Mouse (Mus musculus): ENCODE measurements at regions not wholly inside any gene's neighbourhood (a gene's known extent, or its start where the extent isn't known, plus 50 kb on each side); places are given as distances from the start of the nearest gene placed in this dataset.
"Not testable (repeated sequence)": the region's sequence is repeated elsewhere in the genome, so short reads cannot be mapped to it uniquely, and the experiment has no call there.

GRCm38 (mm10) chr9:85920745-85921614 is 78.8 kb downstream of the Tpbg start:
- ATAC-seq (ENCODE audit: insufficient number of reproducible peaks, low FRiP score, low TSS enrichment), result no peak

GRCm38 (mm10) chr9:85925259-85925658 is 83.1 kb downstream of the Tpbg start:
- no peak for ATAC-seq (ENCODE audit: insufficient number of reproducible peaks, low FRiP score, low TSS enrichment)

- ATAC-seq (ENCODE audit: insufficient number of reproducible peaks, low FRiP score, low TSS enrichment), result no peak
Measured at GRCm38 (mm10) chr9:85932209-85932608, 90.0 kb downstream of the Tpbg start.

DNA sequence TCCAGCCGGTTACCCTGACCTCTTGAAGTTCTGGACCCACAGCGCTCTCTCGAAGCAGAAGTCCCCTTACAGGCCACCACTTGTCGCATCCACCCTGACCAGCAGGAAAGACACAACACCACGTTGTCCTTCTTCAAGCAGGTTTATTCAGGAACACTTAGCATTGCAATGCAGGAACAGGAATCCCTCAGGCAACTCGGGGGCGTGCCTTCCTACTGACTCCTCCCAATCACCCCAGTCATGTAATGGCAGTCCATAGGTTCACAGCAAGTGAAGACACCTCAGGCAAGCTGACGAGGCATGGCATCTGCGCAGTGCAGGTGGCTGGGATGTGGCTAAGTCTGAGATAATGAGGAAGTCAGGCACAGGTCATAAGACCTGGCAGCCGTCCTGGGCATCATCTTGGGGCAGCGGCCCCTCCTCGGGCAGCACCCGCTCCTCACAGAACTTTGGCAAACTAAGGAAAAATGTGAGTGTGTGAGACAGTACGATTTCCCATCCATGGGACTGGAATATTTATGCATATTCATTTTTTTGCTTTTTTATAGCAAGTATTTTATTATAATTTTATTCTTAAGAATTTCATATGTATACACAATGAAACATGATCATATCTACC is 101.0 kb downstream of the Tpbg start:
- not testable (repeated sequence) for ATAC-seq (ENCODE audit: insufficient number of reproducible peaks, low FRiP score, low TSS enrichment)

GRCm38 (mm10) chr9:85948495-85949137 is 106.4 kb downstream of the Tpbg start:
- ATAC-seq (ENCODE audit: insufficient number of reproducible peaks, low FRiP score, low TSS enrichment), result no peak

GRCm38 (mm10) chr9:85951777-85952176 is 109.6 kb downstream of the Tpbg start:
- no peak for ATAC-seq (ENCODE audit: insufficient number of reproducible peaks, low FRiP score, low TSS enrichment)

GRCm38 (mm10) chr9:85970076-85970475 is 127.9 kb downstream of the Tpbg start:
- ATAC-seq (ENCODE audit: insufficient number of reproducible peaks, low FRiP score, low TSS enrichment), result no peak

- no peak for ATAC-seq (ENCODE audit: insufficient number of reproducible peaks, low FRiP score, low TSS enrichment)
Measured at GRCm38 (mm10) chr9:85981428-85981827, 139.2 kb downstream of the Tpbg start.

DNA sequence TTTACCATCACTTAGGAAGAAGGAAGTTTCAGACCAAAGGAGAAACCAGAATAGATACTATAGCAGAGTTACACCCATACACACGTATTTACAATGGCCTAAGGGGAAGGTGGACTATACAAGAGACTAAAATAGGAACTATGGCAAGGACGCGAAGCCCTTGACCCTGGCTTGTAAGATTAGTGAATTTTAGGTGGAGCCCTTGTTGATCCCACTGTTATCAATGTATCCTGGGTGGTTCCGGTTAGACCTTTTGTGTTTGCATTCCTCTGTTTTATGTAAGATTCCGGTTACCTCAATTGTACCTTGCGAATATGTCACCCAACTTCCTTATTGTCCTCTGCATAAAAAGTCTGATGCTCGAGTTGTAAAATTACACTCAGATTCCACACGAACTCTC is 141.3 kb downstream of the Tpbg start:
- not testable (repeated sequence) for ATAC-seq (ENCODE audit: insufficient number of reproducible peaks, low FRiP score, low TSS enrichment)

DNA sequence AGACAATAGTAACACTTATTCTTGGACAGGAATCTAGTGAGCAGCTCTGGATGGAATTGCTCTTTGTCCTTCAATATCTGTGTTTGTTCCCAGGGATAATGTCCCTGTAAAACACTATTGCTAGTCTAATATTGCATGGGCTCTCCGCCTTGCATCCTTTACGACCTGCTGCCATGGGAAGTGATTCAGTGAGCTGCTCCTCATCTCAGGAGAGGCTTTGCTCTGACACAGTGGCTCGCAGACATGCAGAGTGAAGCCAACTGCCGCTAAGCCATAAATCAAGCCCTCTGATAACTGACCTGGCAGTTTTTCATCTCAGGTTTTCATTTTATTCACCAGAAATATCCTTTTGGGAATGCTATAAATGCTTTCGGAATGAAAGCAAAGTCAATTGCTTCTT is 143.5 kb downstream of the Tpbg start:
- no peak for ATAC-seq (ENCODE audit: insufficient number of reproducible peaks, low FRiP score, low TSS enrichment)

GRCm38 (mm10) chr9:85986142-85986541 is 144.0 kb downstream of the Tpbg start:
- no peak for ATAC-seq (ENCODE audit: insufficient number of reproducible peaks, low FRiP score, low TSS enrichment)

DNA sequence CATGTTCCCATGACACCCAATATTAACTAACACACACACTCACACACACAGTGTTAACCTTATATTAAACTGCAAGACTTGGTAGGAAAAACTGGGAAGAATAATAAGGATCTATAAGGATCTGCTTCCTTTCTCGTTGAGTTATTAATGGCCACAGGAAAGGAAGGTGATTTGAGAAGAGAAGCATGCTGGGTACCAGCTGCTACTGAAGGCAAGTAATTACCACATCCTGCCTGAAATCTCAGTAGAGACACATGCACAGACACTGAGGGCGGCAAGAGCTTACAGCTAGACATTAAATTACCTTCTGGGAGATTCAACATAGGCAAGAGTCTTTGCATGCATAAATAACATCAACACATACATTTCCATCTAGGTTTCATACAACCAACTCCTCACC is 160.8 kb downstream of the Tpbg start:
- no peak for ATAC-seq (ENCODE audit: insufficient number of reproducible peaks, low FRiP score, low TSS enrichment)

DNA sequence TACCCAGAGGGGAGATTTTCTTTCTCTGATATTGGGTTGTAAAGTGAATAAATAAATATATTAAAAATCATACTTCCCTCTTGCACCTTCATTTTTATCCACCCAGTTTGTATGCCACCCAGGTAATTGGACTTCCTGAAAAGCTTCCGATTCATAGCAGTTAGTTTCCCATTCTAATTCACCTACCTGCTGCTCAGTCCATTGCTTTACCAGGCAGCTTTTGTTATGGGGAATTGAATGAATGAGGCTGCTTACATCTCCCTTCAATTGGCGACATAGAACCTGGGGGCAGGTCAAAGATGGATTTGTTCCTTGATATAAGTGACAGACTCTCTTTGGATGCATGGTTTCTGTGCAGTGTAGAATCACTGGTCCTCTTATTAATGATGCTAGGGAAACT is 169.5 kb downstream of the Tpbg start:
- no peak for ATAC-seq (ENCODE audit: insufficient number of reproducible peaks, low FRiP score, low TSS enrichment)

DNA sequence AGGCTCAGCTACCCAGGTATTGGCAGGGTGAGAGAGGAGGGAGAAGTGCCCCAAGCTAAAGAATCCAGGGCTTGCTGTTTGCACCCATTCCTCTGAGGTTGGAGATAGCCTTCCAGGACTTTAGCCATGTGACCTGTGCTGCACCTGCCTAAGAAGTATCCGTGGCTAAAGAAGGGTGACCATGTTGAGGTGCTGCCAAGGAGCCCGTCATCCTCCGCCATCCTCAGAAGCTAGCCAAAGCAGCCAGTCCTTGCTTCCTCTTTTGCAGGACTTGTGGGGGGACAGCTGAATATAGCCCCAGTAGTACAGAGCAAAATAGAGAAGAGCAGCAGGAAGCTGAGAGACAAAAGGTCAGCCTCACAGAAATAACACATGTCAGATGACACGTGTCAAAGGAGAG is 173.7 kb downstream of the Tpbg start:
- no peak for ATAC-seq (ENCODE audit: insufficient number of reproducible peaks, low FRiP score, low TSS enrichment)

DNA sequence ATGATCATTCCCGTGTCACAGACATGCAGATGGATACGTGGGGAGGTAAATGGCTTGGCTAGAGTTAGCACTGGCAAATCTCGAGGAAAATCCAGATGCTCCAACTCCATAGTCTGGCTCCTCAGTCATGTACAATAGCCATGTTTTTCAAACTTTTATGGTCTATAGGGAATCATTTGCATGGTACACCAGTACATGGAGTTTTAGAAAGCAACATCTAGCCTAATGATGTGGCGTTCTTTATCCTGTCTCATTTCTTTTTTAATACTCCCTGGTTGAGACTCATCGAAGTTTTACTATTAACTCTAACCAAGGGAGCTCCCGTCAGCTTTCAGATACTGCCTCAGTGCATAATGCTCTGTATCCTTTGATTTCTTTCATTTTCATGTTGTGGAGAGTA is 178.0 kb downstream of the Tpbg start:
- ATAC-seq (ENCODE audit: insufficient number of reproducible peaks, low FRiP score, low TSS enrichment), result no peak

DNA sequence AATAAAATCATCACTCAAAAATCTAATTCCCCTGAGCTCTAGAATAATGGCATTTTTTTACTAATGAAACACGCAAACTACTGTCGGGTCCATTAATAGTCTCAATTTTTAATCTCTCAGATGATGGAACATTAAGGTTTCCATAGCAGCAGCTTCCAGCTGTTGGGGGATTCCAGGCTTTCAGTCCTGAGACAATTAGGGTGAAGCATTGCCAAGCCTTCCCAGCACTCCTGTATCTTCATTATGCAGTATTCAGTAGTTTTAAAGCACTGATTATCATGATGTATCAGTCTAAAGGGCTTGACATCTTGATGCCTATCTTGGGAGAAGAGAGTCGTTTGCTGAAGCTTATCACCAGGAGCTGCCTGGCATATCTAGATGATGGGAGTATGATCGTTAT is 178.6 kb downstream of the Tpbg start:
- ATAC-seq (ENCODE audit: insufficient number of reproducible peaks, low FRiP score, low TSS enrichment), result no peak

GRCm38 (mm10) chr9:86030738-86031137 is 188.6 kb downstream of the Tpbg start:
- ATAC-seq (ENCODE audit: insufficient number of reproducible peaks, low FRiP score, low TSS enrichment), result no peak

DNA sequence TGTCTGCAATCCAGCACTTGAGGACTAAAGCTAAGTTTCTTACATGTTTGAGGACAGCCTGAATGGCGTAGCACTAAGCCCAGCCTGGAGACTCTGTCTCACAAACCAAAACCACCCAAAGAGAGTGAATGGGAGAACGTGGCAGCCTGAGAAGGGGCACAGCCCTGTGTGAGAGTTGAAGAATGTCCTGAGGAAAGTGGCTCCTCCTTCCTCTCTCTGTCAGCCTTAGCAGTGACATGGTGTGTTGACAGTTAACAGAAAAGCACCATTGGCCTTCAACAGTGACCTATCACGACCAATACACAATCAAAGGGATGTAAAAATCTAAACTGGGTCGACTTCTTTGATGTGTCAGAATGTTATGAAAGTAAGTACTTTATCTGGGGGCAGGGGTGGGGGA is 201.9 kb downstream of the Tpbg start:
- ATAC-seq (ENCODE audit: insufficient number of reproducible peaks, low FRiP score, low TSS enrichment), result no peak

GRCm38 (mm10) chr9:86058116-86058515 is 215.9 kb downstream of the Tpbg start:
- ATAC-seq (ENCODE audit: insufficient number of reproducible peaks, low FRiP score, low TSS enrichment), result no peak

DNA sequence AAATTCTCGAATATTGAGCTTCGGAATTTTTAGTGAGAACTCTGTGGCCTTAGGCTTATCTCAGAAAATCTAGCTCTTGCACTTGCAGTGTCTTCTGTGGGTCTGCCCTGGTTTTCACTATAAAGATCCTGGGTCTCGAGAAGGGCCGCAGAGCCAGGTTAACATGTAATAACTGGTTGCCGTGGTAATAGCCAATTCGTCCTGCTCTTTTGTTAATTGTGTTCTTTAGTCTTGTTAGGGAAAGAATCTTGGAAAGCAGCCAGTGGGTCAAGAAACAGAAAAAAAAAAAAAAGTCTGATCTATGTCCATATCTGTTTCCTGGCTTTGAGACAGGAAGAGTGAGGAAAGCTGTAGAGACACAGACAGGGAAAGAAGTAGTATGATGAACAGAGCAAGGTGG is 217.9 kb downstream of the Tpbg start:
- ATAC-seq (ENCODE audit: insufficient number of reproducible peaks, low FRiP score, low TSS enrichment), result no peak

GRCm38 (mm10) chr9:86061230-86061629 is 219.1 kb downstream of the Tpbg start:
- ATAC-seq (ENCODE audit: insufficient number of reproducible peaks, low FRiP score, low TSS enrichment), result no peak
